ENCODE assay signal across 19 mouse cellular contexts in genomic region chr4:99511993-99512392, GRCm38 (mm10).
DNase-seq lines count a peak whose midpoint lies in the region; ATAC-seq lines count a peak whose summit lies in the region.
"Had no signal": no experiment of that assay in that cellular context is flagged by ENCODE, and none has a peak within 500 bp of the region (broad histone marks: within the 10 kb centered on the region; RNA-seq: fewer than 3 reads in every experiment).

No protein-coding gene starts in this region.

- H3K4me2 ChIP-seq in hindbrain, embryonic 12.5 days (replicated peaks) = no peak overlapping the region
- no peak overlapping the region for H3K4me2 ChIP-seq in hindbrain, embryonic 14.5 days (replicated peaks)
- H3K4me2 ChIP-seq: embryonic facial prominence, embryonic 12.5 days; forebrain, embryonic 12.5 days; heart, embryonic 13.5 days; hindbrain, embryonic 13.5 days had no signal

- H3K36me3 ChIP-seq in hindbrain, embryonic 12.5 days = no peaks in the 10 kb centered on the region
- no peaks in the 10 kb centered on the region for H3K36me3 ChIP-seq in hindbrain, embryonic 14.5 days (replicated peaks; ENCODE audit: control insufficient read depth, insufficient read depth)
- H3K36me3 ChIP-seq: embryonic facial prominence, embryonic 12.5 days; forebrain, embryonic 12.5 days; heart, embryonic 13.5 days; hindbrain, embryonic 13.5 days had no signal

- peaks cover 6% of the 10 kb centered on the region for H3K4me1 ChIP-seq in hindbrain, embryonic 12.5 days
- no peaks in the 10 kb centered on the region for H3K4me1 ChIP-seq in hindbrain, embryonic 14.5 days (replicated peaks; ENCODE audit: control insufficient read depth, insufficient read depth, low read length)
- H3K4me1 ChIP-seq: embryonic facial prominence, embryonic 12.5 days; heart, embryonic 13.5 days had no signal

- intact Hi-C loops in left cerebral cortex, postnatal 36 days (cut with DNase I) = no loop called here

- H3K27ac ChIP-seq in hindbrain, embryonic 12.5 days = no peak overlapping the region
- H3K27ac ChIP-seq in hindbrain, embryonic 14.5 days = no peak overlapping the region
- H3K27ac ChIP-seq: embryonic facial prominence, embryonic 12.5 days; forebrain, embryonic 12.5 days; heart, embryonic 13.5 days; hindbrain, embryonic 13.5 days had no signal

- peak; percentile 16 for DNase-seq in embryo, embryonic 10 days (ENCODE audit: low spot score)
- no peak for DNase-seq in embryo, embryonic 9.5 days (ENCODE audit: extremely low spot score)
- no peak for DNase-seq in hindbrain, embryonic 14.5 days (ENCODE audit: low spot score)
- peak; percentile 13 for DNase-seq in 3T3-L1 (ENCODE audit: low read depth, low spot score)
- DNase-seq in embryo, embryonic 11 days = peak; percentile 34
- DNase-seq in left cerebral cortex, postnatal 36 days (ENCODE audit: low spot score in 2 of 2) = no peak
- DNase-seq in cerebellum, adult 9-11 months = no peak
- DNase-seq: adrenal gland, postnatal 10 days; cerebellum, adult 18-20 months; cerebellum, postnatal 14 days; gastrocnemius, postnatal 14 days; heart, postnatal 36 days had no signal

- no peak overlapping the region for H3K9ac ChIP-seq in hindbrain, embryonic 12.5 days
- no peak overlapping the region for H3K9ac ChIP-seq in hindbrain, embryonic 14.5 days
- H3K9ac ChIP-seq: embryonic facial prominence, embryonic 12.5 days; forebrain, embryonic 12.5 days; heart, embryonic 13.5 days; hindbrain, embryonic 13.5 days had no signal

- WGBS in hindbrain, embryonic 12.5 days = 34% methylated on average over 6 of the region's 6 CpGs
- 27% methylated on average over 6 of the region's 6 CpGs for WGBS in hindbrain, embryonic 14.5 days

- H3K4me3 ChIP-seq in hindbrain, embryonic 12.5 days = no peak overlapping the region
- no peak overlapping the region for H3K4me3 ChIP-seq in hindbrain, embryonic 14.5 days (replicated peaks; ENCODE audit: low read length)
- H3K4me3 ChIP-seq: embryonic facial prominence, embryonic 12.5 days; forebrain, embryonic 12.5 days; heart, embryonic 13.5 days; hindbrain, embryonic 13.5 days had no signal

- ATAC-seq in hindbrain, embryonic 12.5 days (ENCODE audit: low FRiP score) = peak; percentile 43; the same call in 1 of the 2 replicates
- ATAC-seq in hindbrain, embryonic 14.5 days (ENCODE audit: low FRiP score) = no peak
- ATAC-seq: forebrain, embryonic 16.5 days; intestine, embryonic 16.5 days had no signal

- peaks cover 23% of the 10 kb centered on the region for H3K27me3 ChIP-seq in hindbrain, embryonic 12.5 days
- peaks cover 8% of the 10 kb centered on the region; the same call in 1 of the 2 replicates for H3K27me3 ChIP-seq in hindbrain, embryonic 14.5 days (ENCODE audit: control insufficient read depth, insufficient read depth, low read length)
- H3K27me3 ChIP-seq: embryonic facial prominence, embryonic 12.5 days; forebrain, embryonic 12.5 days; heart, embryonic 13.5 days had no signal

- H3K9me3 ChIP-seq in hindbrain, embryonic 12.5 days (replicated peaks) = no peaks in the 10 kb centered on the region
- H3K9me3 ChIP-seq in hindbrain, embryonic 14.5 days (ENCODE audit: control insufficient read depth, low read length) = no peaks in the 10 kb centered on the region
- H3K9me3 ChIP-seq: embryonic facial prominence, embryonic 12.5 days; forebrain, embryonic 12.5 days; heart, embryonic 13.5 days; hindbrain, embryonic 13.5 days had no signal

Comparison
In these comparisons a context has a peak if more than half of its experiments do, and no peak if none do; other contexts are left out.
1. DNase-seq: peak in embryo, embryonic 10 days (single experiment), 3T3-L1 (single experiment) and embryo, embryonic 11 days (single experiment); none in embryo, embryonic 9.5 days (single experiment), hindbrain, embryonic 14.5 days (single experiment), left cerebral cortex, postnatal 36 days (0 of 2) and cerebellum, adult 9-11 months (single experiment).